Mouse (Mus musculus) G1E (cell line): ENCODE measurements around the gene C2cd4d.

Experiments
- CTCF ChIP-seq: IDR thresholded peaks from 2 replicates; pipeline ENCODE4 v1.5.1; 2012; ENCODE audit warnings: low read depth, low read length, inconsistent platforms, mixed read lengths
- TAL1 ChIP-seq: conservative IDR thresholded peaks from 2 replicates; pipeline ENCODE4 v1.6.1; 2012; ENCODE audit warnings: low read depth, low read length, inconsistent platforms, mixed read lengths

DNA sequence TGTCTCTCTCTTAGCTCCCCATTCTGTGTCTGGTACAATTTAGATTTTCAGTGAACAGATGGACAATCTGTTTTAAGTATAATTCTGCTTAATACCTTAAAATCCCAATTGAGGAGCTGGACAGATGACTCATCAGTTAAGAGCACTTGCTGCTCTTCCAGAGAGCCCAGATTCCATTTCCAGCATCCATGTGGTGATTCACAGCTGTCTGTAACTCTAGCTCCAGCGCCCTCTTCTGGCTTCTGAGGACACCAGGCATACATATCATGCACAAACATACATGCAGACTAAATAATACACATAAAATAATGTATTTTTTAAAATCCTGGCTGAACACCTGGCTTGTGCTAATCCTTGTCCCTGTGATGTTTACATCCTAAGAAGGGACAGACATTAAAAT, 1.4 kb upstream of the C2cd4d start:
- TF ChIP-seq CTCF (no peak), TAL1 (no peak)
